Comparison of ENCODE assay signal across 32 mouse cellular contexts in the genomic region with DNA sequence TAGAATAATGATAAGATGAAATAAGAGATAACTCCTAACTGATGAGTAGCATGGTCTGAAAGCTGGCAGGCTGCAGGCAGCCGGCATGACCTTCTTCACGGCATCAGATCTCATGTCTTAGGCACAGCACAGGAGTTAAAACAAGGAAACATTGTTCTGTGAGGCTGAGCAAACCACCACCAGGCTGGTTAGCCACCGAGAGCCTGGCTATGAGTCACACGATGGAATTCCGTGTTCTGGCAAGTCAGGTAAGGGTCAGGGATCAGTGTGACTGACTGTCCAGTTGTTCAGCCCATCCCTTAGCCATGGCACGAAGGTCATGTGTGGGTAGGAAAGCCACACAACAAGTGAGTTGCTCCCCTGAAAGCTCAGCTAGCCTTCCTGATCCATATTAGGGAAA. TPM values are rescaled to one million over a fixed set of nuclear protein-coding genes. Genes with fewer than 3 reads are reported as not detected.
DNase-seq lines count a peak whose midpoint lies in the region; ATAC-seq lines count a peak whose summit lies in the region.
"Had no signal": no experiment of that assay in that cellular context is flagged by ENCODE, and none has a peak within 500 bp of the region (broad histone marks: within the 10 kb centered on the region; RNA-seq: fewer than 3 reads in every experiment).

No protein-coding gene starts in this region.

- no peak for ATAC-seq in embryonic facial prominence, embryonic 14.5 days (ENCODE audit: low read depth)
- ATAC-seq in limb, embryonic 12.5 days (ENCODE audit: insufficient number of reproducible peaks, insufficient read depth, low FRiP score, low TSS enrichment, low read depth): no peak
- no peak for ATAC-seq in megakaryocyte-erythroid progenitor cell, adult 5-6 weeks (replicated peaks; ENCODE audit: low FRiP score, low TSS enrichment, poor library complexity, severe bottlenecking)
- ATAC-seq: activated CD4-positive, CD25-positive, alpha-beta regulatory T cell, adult 4 months; forebrain, embryonic 13.5 days; inflammation-experienced regulatory T-cells, adult 6 months; midbrain, embryonic 16.5 days had no signal

- peak; percentile 65 for DNase-seq in heart, adult 11 months
- DNase-seq in heart, embryonic 10.5 days (ENCODE audit: low spot score): no peak
- no peak for DNase-seq in embryonic facial prominence, embryonic 14.5 days (ENCODE audit: low spot score)
- no peak for DNase-seq in heart, adult 18-20 months
- DNase-seq in natural killer cell, adult 2 months (ENCODE audit: low spot score in 2 of 2): no peak
- DNase-seq: adrenal gland, adult 2 months; adrenal gland, postnatal 36 days; B cell, adult 2 months; cerebellum, adult 18-20 months; cerebellum, postnatal 10 days; gastrocnemius, postnatal 36 days; heart, postnatal 14 days; kidney, adult 11 months; kidney, postnatal 14 days; layer of hippocampus, adult 9-11 months; lung, postnatal 4 days; right cerebral cortex, postnatal 4 days; thymus, adult 18-20 months; thymus, postnatal 25 days had no signal

- H3K4me1 ChIP-seq in heart, embryonic 10.5 days: peaks cover 7% of the 10 kb centered on the region
- H3K4me1 ChIP-seq in embryonic facial prominence, embryonic 14.5 days (ENCODE audit: control insufficient read depth, insufficient read depth, low read length): peaks cover 50% of the 10 kb centered on the region
- peaks cover 47% of the 10 kb centered on the region for H3K4me1 ChIP-seq in limb, embryonic 12.5 days (replicated peaks)
- H3K4me1 ChIP-seq: forebrain, embryonic 13.5 days; hindbrain, embryonic 15.5 days; neural tube, embryonic 12.5 days had no signal

- no peaks in the 10 kb centered on the region for H3K36me3 ChIP-seq in heart, embryonic 10.5 days
- no peaks in the 10 kb centered on the region for H3K36me3 ChIP-seq in embryonic facial prominence, embryonic 14.5 days (ENCODE audit: control insufficient read depth, insufficient read depth, low read length)
- H3K36me3 ChIP-seq in limb, embryonic 12.5 days: no peaks in the 10 kb centered on the region
- H3K36me3 ChIP-seq: hindbrain, embryonic 10.5 days; hindbrain, embryonic 15.5 days; lung, embryonic 15.5 days; neural tube, embryonic 12.5 days had no signal

- H3K27me3 ChIP-seq in heart, embryonic 10.5 days (ENCODE audit: insufficient read depth, poor library complexity, severe bottlenecking): no peaks in the 10 kb centered on the region; the same call in 1 of the 2 replicates
- H3K27me3 ChIP-seq in embryonic facial prominence, embryonic 14.5 days (replicated peaks; ENCODE audit: control insufficient read depth, insufficient read depth, low read length): no peaks in the 10 kb centered on the region
- no peaks in the 10 kb centered on the region for H3K27me3 ChIP-seq in limb, embryonic 12.5 days
- H3K27me3 ChIP-seq: forebrain, embryonic 13.5 days; hindbrain, embryonic 15.5 days; lung, embryonic 15.5 days; neural tube, embryonic 12.5 days had no signal

- no peak overlapping the region for H3K9ac ChIP-seq in embryonic facial prominence, embryonic 14.5 days (ENCODE audit: low read depth, low read length)
- H3K9ac ChIP-seq in limb, embryonic 12.5 days (replicated peaks): no peak overlapping the region
- H3K9ac ChIP-seq: forebrain, embryonic 13.5 days; hindbrain, embryonic 15.5 days; lung, embryonic 15.5 days; neural tube, embryonic 12.5 days had no signal

- H3K27ac ChIP-seq in heart, embryonic 10.5 days: no peak overlapping the region
- peak overlapping the region; percentile 97 for H3K27ac ChIP-seq in embryonic facial prominence, embryonic 14.5 days (replicated peaks; ENCODE audit: low read depth, low read length)
- H3K27ac ChIP-seq in limb, embryonic 12.5 days: peak overlapping the region; percentile 96
- H3K27ac ChIP-seq: forebrain, embryonic 13.5 days; hindbrain, embryonic 15.5 days; neural tube, embryonic 12.5 days had no signal

- no peak overlapping the region for H3K4me2 ChIP-seq in embryonic facial prominence, embryonic 14.5 days (ENCODE audit: low read depth, low read length)
- no peak overlapping the region for H3K4me2 ChIP-seq in limb, embryonic 12.5 days
- H3K4me2 ChIP-seq: forebrain, embryonic 13.5 days; hindbrain, embryonic 15.5 days; liver, embryonic 11.5 days; lung, embryonic 15.5 days; neural tube, embryonic 12.5 days had no signal

- no peaks in the 10 kb centered on the region for H3K9me3 ChIP-seq in heart, embryonic 10.5 days
- 0 out of 2 replicates have a peak, but pooled peaks cover 4% of the 10 kb centered on the region for H3K9me3 ChIP-seq in embryonic facial prominence, embryonic 14.5 days (ENCODE audit: control insufficient read depth, low read length)
- H3K9me3 ChIP-seq in limb, embryonic 12.5 days: peaks cover 6% of the 10 kb centered on the region; the same call in 1 of the 2 replicates
- H3K9me3 ChIP-seq: hindbrain, embryonic 15.5 days; lung, embryonic 15.5 days; neural tube, embryonic 12.5 days had no signal

- 84% methylated on average over 6 of the region's 6 CpGs for WGBS in heart, embryonic 10.5 days
- 72% methylated on average over 6 of the region's 6 CpGs for WGBS in embryonic facial prominence, embryonic 14.5 days
- WGBS in limb, embryonic 12.5 days: 93% methylated on average over 6 of the region's 6 CpGs

- H3K4me3 ChIP-seq in heart, embryonic 10.5 days: no peak overlapping the region
- H3K4me3 ChIP-seq in embryonic facial prominence, embryonic 14.5 days (ENCODE audit: low read depth, low read length): no peak overlapping the region
- no peak overlapping the region for H3K4me3 ChIP-seq in limb, embryonic 12.5 days (replicated peaks)
- H3K4me3 ChIP-seq: erythroblast, embryonic 14.5 days; forebrain, embryonic 13.5 days; hindbrain, embryonic 10.5 days; hindbrain, embryonic 15.5 days; lung, embryonic 15.5 days; neural tube, embryonic 12.5 days had no signal

RNA-seq across cellular contexts. Expression of a gene that starts 16.0 kb away (rescaled TPM):
- 1.4 and 1.8 TPM in 2 replicates for polyA plus RNA-seq in heart, embryonic 10.5 days (2016; fragmentation: Nextera tagmentation; extraction: Ambion mirVana)
- 21.9 and 22.1 TPM in 2 replicates for polyA plus RNA-seq in embryonic facial prominence, embryonic 14.5 days (2014; fragmentation: Nextera tagmentation; extraction: Ambion mirVana)
- polyA plus RNA-seq in limb, embryonic 12.5 days (2016; fragmentation: Nextera tagmentation; extraction: Ambion mirVana): 14.9 and 15.7 TPM in 2 replicates
- 1 to 10 TPM in 1 of 2 experiments, under 1 TPM in 1; 0.57 to 1.2 TPM for total RNA-seq in heart, adult 18-20 months (2021)
- total RNA-seq in megakaryocyte-erythroid progenitor cell, adult 5-6 weeks (2014; fragmentation: Nextera tagmentation): not detected in 2 replicates
- total RNA-seq in megakaryocyte-erythroid progenitor cell, adult 5-6 weeks (2017): not detected in 2 replicates
- total RNA-seq: common myeloid progenitor, adult 5-6 weeks had no signal
- polyA plus RNA-seq: activated CD4-positive, CD25-positive, alpha-beta regulatory T cell, adult 4 months; erythroblast, embryonic 14.5 days; inflammation-experienced regulatory T-cells, adult 6 months had no signal
